Mouse (Mus musculus) cerebellum, adult 2 months (tissue): Measurements from ENCODE around the gene Tent4b. TPM values are rescaled to one million over a fixed set of nuclear protein-coding genes. Genes with fewer than 3 reads are reported as not detected.

Source experiments
- DNase-seq, 2 experiments: peaks; one replicate each; pipeline ENCODE4 v3.0.0; 2021
- H3K27ac ChIP-seq: fragments of 200-500 bp; 2 replicates; pipeline ENCODE4 v1.5.1; 2012; ENCODE audit warnings: low read length, control low read depth, inconsistent platforms; ENCODE audit not compliant: insufficient read depth
- H3K27me3 ChIP-seq: fragments of 200-500 bp; 2 replicates; pipeline ENCODE4 v1.6.1; 2012; ENCODE audit warnings: inconsistent platforms, mild to moderate bottlenecking, low read length, moderate library complexity; ENCODE audit not compliant: control insufficient read depth, insufficient read depth
- H3K4me1 ChIP-seq: fragments of 200-500 bp; 2 replicates; pipeline ENCODE4 v1.6.1; 2011; ENCODE audit warnings: low read length; ENCODE audit not compliant: control insufficient read depth, insufficient read depth
- H3K4me3 ChIP-seq: fragments of 200-500 bp; replicated peaks from 2 replicates; pipeline ENCODE3; 2011; ENCODE audit warnings: mild to moderate bottlenecking, low read depth, low read length, control low read depth; ENCODE audit not compliant: insufficient read depth
- CTCF ChIP-seq: fragments of 200-500 bp; IDR thresholded peaks from 2 replicates; pipeline ENCODE4 v1.5.1; 2011; ENCODE audit warnings: low read depth, mild to moderate bottlenecking, control low read depth, low read length, moderate library complexity, borderline replicate concordance; ENCODE audit not compliant: insufficient read depth
- POLR2A ChIP-seq: fragments of 200-500 bp; IDR thresholded peaks from 2 replicates; pipeline ENCODE4 v1.6.1; 2011; ENCODE audit warnings: low read length, control low read depth, borderline replicate concordance; ENCODE audit not compliant: insufficient read depth
- WGBS: fragments of 180-500 bp; shearing (Covaris S2); methylation state at CpG from one replicate; pipeline ENCODE4 v1.1.7; 2018; 5-methylcytosine and 5-hydroxymethylcytosine counted together
- polyA plus RNA-seq: library from polyadenylated mRNA; depleted of rRNA; stranded (reverse); fragments of >200 nt; gene quantifications from 2 replicates; pipeline ENCODE4 v1.2.3, GENCODE M21; 2012; rRNA removed

Gene Tent4b
- polyA plus RNA-seq: 27.8 and 29.6 TPM in 2 replicates

- H3K4me3 ChIP-seq: peak within 1 kb of the TSS; percentile 78
Observed at GRCm38 (mm10) chr8:88198945-88199571, at the start of gene Tent4b. Tent4b (plus strand) TSS chr8:88199213.

GRCm38 (mm10) chr8:88150910-88151371 lies 48.1 kb upstream of the Tent4b start:
- H3K27me3 ChIP-seq: no peaks in the 10 kb centered on the region; the same call in 1 of the 2 replicates
- no peak for DNase-seq
- no peak overlapping the region for H3K4me3 ChIP-seq
- 88% methylated on average over 6 of the region's 6 CpGs for WGBS
- peaks cover 4% of the 10 kb centered on the region for H3K4me1 ChIP-seq
- H3K27ac ChIP-seq: no peak overlapping the region
- TF ChIP-seq POLR2A: no peak
- no peak for TF ChIP-seq CTCF

More at GRCm38 (mm10) chr8:88198945-88199571, at the start of gene Tent4b:
- DNase-seq: peak; percentile 96
- peaks cover 2% of the 10 kb centered on the region; the same call in 1 of the 2 replicates for H3K4me1 ChIP-seq
- TF ChIP-seq CTCF: no peak
- peak; percentile 66; the same call in 1 of the 2 replicates for TF ChIP-seq POLR2A
- under 1% methylated on average over 93 of the region's 97 CpGs for whole genome bisulfite sequencing
- peak within 1 kb of the TSS; percentile 94 for H3K27ac ChIP-seq
- no peaks in the 10 kb centered on the region for H3K27me3 ChIP-seq

- H3K27ac ChIP-seq: no peak overlapping the region
- 0 out of 2 replicates have a peak, but pooled peaks cover 3% of the 10 kb centered on the region for H3K4me1 ChIP-seq
- 87% methylated on average over 10 of the region's 10 CpGs for WGBS
- H3K27me3 ChIP-seq: no peaks in the 10 kb centered on the region; the same call in 1 of the 2 replicates
- no peak overlapping the region for H3K4me3 ChIP-seq
- TF ChIP-seq CTCF: no peak
- no peak for TF ChIP-seq POLR2A
- DNase-seq: no peak
Observed at GRCm38 (mm10) chr8:88160237-88160995, 38.6 kb upstream of the Tent4b start.

- H3K27me3 ChIP-seq: no peaks in the 10 kb centered on the region
- no peak overlapping the region for H3K4me3 ChIP-seq
- H3K27ac ChIP-seq: no peak overlapping the region
- DNase-seq: peak; percentile 32 to 58
- WGBS: 74% methylated on average over 5 of the region's 5 CpGs
- TF ChIP-seq CTCF: peak; percentile 67
- no peak for TF ChIP-seq POLR2A
- H3K4me1 ChIP-seq: 0 out of 2 replicates have a peak, but pooled peaks cover 3% of the 10 kb centered on the region
Observed at GRCm38 (mm10) chr8:88161439-88161838, 37.6 kb upstream of the Tent4b start.

- H3K4me3 ChIP-seq: no peak overlapping the region
- H3K4me1 ChIP-seq: no peaks in the 10 kb centered on the region
- H3K27me3 ChIP-seq: no peaks in the 10 kb centered on the region
- H3K27ac ChIP-seq: no peak overlapping the region
- WGBS: 94% methylated on average over 7 of the region's 7 CpGs
- no peak for DNase-seq
- TF ChIP-seq POLR2A: no peak
- no peak for TF ChIP-seq CTCF
Observed at GRCm38 (mm10) chr8:88175264-88175663, 23.7 kb upstream of the Tent4b start.

DNA sequence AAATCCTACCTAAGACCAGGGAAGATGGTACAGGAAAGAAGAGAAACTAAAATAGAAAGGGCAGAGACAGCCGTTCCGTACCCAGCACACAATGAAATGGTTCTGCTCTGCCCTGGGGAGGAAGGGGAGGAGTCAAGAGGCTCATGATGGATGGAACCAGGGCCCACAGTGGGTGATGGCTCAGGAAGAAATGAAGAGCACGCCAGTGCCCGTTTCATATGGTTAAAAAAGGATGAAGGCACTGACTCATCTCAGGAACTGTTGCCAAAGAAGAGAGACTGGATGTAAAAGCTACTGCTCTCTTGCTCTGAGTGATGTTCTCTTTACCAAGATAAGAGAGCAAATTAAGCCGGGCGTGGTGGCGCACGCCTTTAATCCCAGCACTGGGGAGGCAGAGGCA lies 21.7 kb upstream of the Tent4b start:
- H3K27ac ChIP-seq: no peak overlapping the region
- no peaks in the 10 kb centered on the region for H3K27me3 ChIP-seq
- WGBS: 72% methylated on average over 8 of the region's 8 CpGs

DNA sequence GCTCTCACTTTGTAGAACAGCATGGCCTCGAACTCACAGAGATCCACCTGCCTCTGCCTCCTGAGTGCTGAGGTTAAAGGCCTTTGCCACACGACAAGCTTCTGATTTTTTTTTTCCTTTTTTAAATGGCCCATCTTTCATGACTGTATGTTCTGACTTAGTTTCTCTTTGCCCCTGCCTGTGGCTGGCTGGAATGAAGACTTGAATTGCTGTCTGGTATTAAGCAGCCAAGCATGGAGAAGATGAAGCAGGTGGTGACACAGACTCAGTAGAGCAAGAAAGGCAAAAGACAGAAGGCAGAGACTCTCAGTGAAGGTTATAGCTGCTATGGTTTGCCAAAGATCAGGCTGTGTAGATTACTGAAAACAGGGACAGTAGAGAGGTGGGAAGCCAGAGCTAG lies 15.9 kb upstream of the Tent4b start:
- WGBS: 89% methylated on average over 2 of the region's 2 CpGs
- no peaks in the 10 kb centered on the region for H3K4me1 ChIP-seq
- TF ChIP-seq POLR2A: no peak
- H3K27me3 ChIP-seq: no peaks in the 10 kb centered on the region
- H3K27ac ChIP-seq: no peak overlapping the region
- no peak for DNase-seq
- H3K4me3 ChIP-seq: no peak overlapping the region

More for the DNA sequence above, 21.7 kb upstream of the Tent4b start:
- DNase-seq: no peak
- Histone ChIP-seq H3K4me3 (no peak overlapping the region), H3K4me1 (no peaks in the 10 kb centered on the region)
- TF ChIP-seq POLR2A (no peak), CTCF (no peak)
